Mouse (Mus musculus) MEL (cell line): ENCODE results near the gene Olfr809. TPM values are rescaled to one million over a fixed set of nuclear protein-coding genes. Genes with fewer than 3 reads are reported as not detected.

ENCODE experiments used
- DNase-seq: peaks from one replicate; pipeline ENCODE4 v3.0.0; 2011; ENCODE audit warnings: low read depth, low spot score
- H3K27ac ChIP-seq: 2 replicates; pipeline ENCODE4 v1.5.1; 2012; ENCODE audit warnings: low read depth, mild to moderate bottlenecking, control low read depth, low read length, moderate library complexity; ENCODE audit not compliant: control insufficient read depth
- H3K27me3 ChIP-seq, 2 experiments: fragments of 150-350 bp in 1 of 2; sonication (generic) in 1 of 2; 2 replicates each; pipeline ENCODE4 v1.6.1; 2012; ENCODE audit warnings: low read length in 2 of 2, mild to moderate bottlenecking in 2 of 2, improper control_type of control experiment in 1 of 2, moderate library complexity in 1 of 2; ENCODE audit not compliant: insufficient read depth in 2 of 2, control insufficient read depth in 1 of 2
- H3K36me3 ChIP-seq, 2 experiments: 2 replicates each; pipeline ENCODE4 v1.6.1; 2012 to 2014; ENCODE audit warnings: low read length in 2 of 2, improper control_type of control experiment in 1 of 2, inconsistent platforms in 1 of 2, mild to moderate bottlenecking in 1 of 2; ENCODE audit not compliant: insufficient read depth in 2 of 2, control insufficient read depth in 1 of 2
- H3K4me1 ChIP-seq, 2 experiments: fragments of 150-350 bp in 1 of 2; sonication (generic) in 1 of 2; 2 replicates each; pipeline ENCODE4 v1.6.1; 2012; ENCODE audit warnings: low read length in 2 of 2, improper control_type of control experiment in 1 of 2, mild to moderate bottlenecking in 1 of 2; ENCODE audit not compliant: insufficient read depth in 2 of 2, control insufficient read depth in 1 of 2
- H3K4me3 ChIP-seq, 2 experiments: fragments of 150-350 bp in 1 of 2; sonication (generic) in 1 of 2; 2 replicates each; pipeline ENCODE4 v1.5.1; 2012; ENCODE audit warnings: low read depth in 2 of 2, low read length in 2 of 2, mild to moderate bottlenecking in 2 of 2, moderate library complexity in 2 of 2, control low read depth in 1 of 2, improper control_type of control experiment in 1 of 2; ENCODE audit not compliant: control insufficient read depth in 1 of 2, insufficient read depth in 1 of 2
- H3K79me2 ChIP-seq: 2 replicates; pipeline ENCODE4 v1.6.1; 2012; ENCODE audit warnings: mild to moderate bottlenecking, low read length, moderate library complexity; ENCODE audit not compliant: control insufficient read depth, poor library complexity, insufficient read depth
- H3K9ac ChIP-seq: 2 replicates; pipeline ENCODE4 v1.6.1; 2012; ENCODE audit warnings: low read depth, mild to moderate bottlenecking, control low read depth, low read length, moderate library complexity; ENCODE audit not compliant: control insufficient read depth, poor library complexity, severe bottlenecking
- H3K9me3 ChIP-seq: fragments of 150-350 bp; sonication (generic); replicated peaks from 2 replicates; pipeline ENCODE4 v1.6.1; 2012; ENCODE audit warnings: mild to moderate bottlenecking, low read length, improper control_type of control experiment, moderate library complexity; ENCODE audit not compliant: insufficient read depth
- BHLHE40 ChIP-seq: IDR thresholded peaks from 2 replicates; pipeline ENCODE4 v1.6.1; 2012; ENCODE audit warnings: low read depth, mild to moderate bottlenecking, inconsistent platforms, low read length, improper control_type of control experiment, borderline replicate concordance
- CHD2 ChIP-seq: IDR thresholded peaks from 2 replicates; pipeline ENCODE4 v1.6.1; 2011; ENCODE audit warnings: low read length, improper control_type of control experiment
- ELF1 ChIP-seq: IDR thresholded peaks from 2 replicates; pipeline ENCODE4 v1.6.1; 2014; ENCODE audit warnings: low read depth, mild to moderate bottlenecking, inconsistent platforms, low read length, improper control_type of control experiment, moderate library complexity
- EP300 ChIP-seq, 2 experiments: IDR thresholded peaks; 2 replicates each; pipeline ENCODE4 v1.6.1; 2011; ENCODE audit warnings: improper control_type of control experiment in 2 of 2, low read length in 2 of 2, low read depth in 1 of 2, mild to moderate bottlenecking in 1 of 2
- GABPA ChIP-seq: IDR thresholded peaks from 2 replicates; pipeline ENCODE4 v1.6.1; 2012; ENCODE audit warnings: low read depth, mild to moderate bottlenecking, inconsistent platforms, low read length, improper control_type of control experiment, moderate library complexity
- HCFC1 ChIP-seq: IDR thresholded peaks from 2 replicates; pipeline ENCODE4 v1.6.1; 2012; ENCODE audit warnings: low read depth, mild to moderate bottlenecking, inconsistent platforms, low read length, improper control_type of control experiment, moderate library complexity
- MAZ ChIP-seq: IDR thresholded peaks from 2 replicates; pipeline ENCODE4 v1.6.1; 2012; ENCODE audit warnings: low read depth, mild to moderate bottlenecking, inconsistent platforms, low read length, improper control_type of control experiment
- NRF1 ChIP-seq: IDR thresholded peaks from 2 replicates; pipeline ENCODE4 v1.6.1; 2014; ENCODE audit warnings: low read depth, mild to moderate bottlenecking, inconsistent platforms, low read length, improper control_type of control experiment, moderate library complexity; ENCODE audit not compliant: poor library complexity, insufficient read depth, severe bottlenecking
- POLR2AphosphoS2 ChIP-seq: IDR thresholded peaks from 2 replicates; pipeline ENCODE4 v1.6.1; 2011; ENCODE audit warnings: low read length, improper control_type of control experiment
- RCOR1 ChIP-seq: IDR thresholded peaks from 2 replicates; pipeline ENCODE4 v1.6.1; 2012; ENCODE audit warnings: low read depth, mild to moderate bottlenecking, inconsistent platforms, low read length, improper control_type of control experiment
- SMC3 ChIP-seq: IDR thresholded peaks from 2 replicates; pipeline ENCODE4 v1.6.1; 2011; ENCODE audit warnings: low read depth, low read length, improper control_type of control experiment
- TAL1 ChIP-seq: IDR thresholded peaks from 2 replicates; pipeline ENCODE4 v1.6.1; 2012; ENCODE audit warnings: mild to moderate bottlenecking, inconsistent platforms, low read length, moderate library complexity, mixed read lengths
- TBP ChIP-seq: IDR thresholded peaks from 2 replicates; pipeline ENCODE4 v1.8.0; 2011; ENCODE audit warnings: low read depth, low read length, improper control_type of control experiment
- TCF12 ChIP-seq: IDR thresholded peaks from 2 replicates; pipeline ENCODE4 v1.6.1; 2014; ENCODE audit warnings: low read depth, mild to moderate bottlenecking, inconsistent platforms, low read length, improper control_type of control experiment, moderate library complexity
- UBTF ChIP-seq: IDR thresholded peaks from 2 replicates; pipeline ENCODE4 v1.6.1; 2012; ENCODE audit warnings: low read depth, mild to moderate bottlenecking, inconsistent platforms, low read length, improper control_type of control experiment, moderate library complexity, borderline replicate concordance; ENCODE audit not compliant: insufficient read depth
- USF2 ChIP-seq, 2 experiments: IDR thresholded peaks; 2 replicates each; pipeline ENCODE4 v1.6.1; 2011 to 2012; ENCODE audit warnings: improper control_type of control experiment in 2 of 2, low read length in 2 of 2, borderline replicate concordance in 1 of 2, inconsistent platforms in 1 of 2, low read depth in 1 of 2, mild to moderate bottlenecking in 1 of 2; ENCODE audit not compliant: insufficient read depth in 1 of 2
- ZC3H11A ChIP-seq: IDR thresholded peaks from 2 replicates; pipeline ENCODE4 v1.6.1; 2012; ENCODE audit warnings: low read depth, mild to moderate bottlenecking, inconsistent platforms, low read length, improper control_type of control experiment
- ZKSCAN1 ChIP-seq: IDR thresholded peaks from 2 replicates; pipeline ENCODE4 v1.6.1; 2012; ENCODE audit warnings: low read depth, mild to moderate bottlenecking, inconsistent platforms, low read length, improper control_type of control experiment, moderate library complexity
- ZMIZ1 ChIP-seq: IDR thresholded peaks from 2 replicates; pipeline ENCODE4 v1.6.1; 2012; ENCODE audit warnings: low read depth, mild to moderate bottlenecking, inconsistent platforms, low read length, improper control_type of control experiment, moderate library complexity
- polyA plus RNA-seq, 2 experiments: library from polyadenylated mRNA; stranded (reverse) in 1 of 2; unstranded in 1 of 2; fragments of >175 nt in 1 of 2; fragments of >200 nt in 1 of 2; gene quantifications; 2 replicates each; pipeline versions ENCODE4 v1.2.1 to v1.2.4; 2012; ENCODE audit warnings: low replicate concordance in 2 of 2, low read depth in 1 of 2; ENCODE audit not compliant: insufficient read length in 2 of 2, insufficient read depth in 1 of 2, missing spikeins in 1 of 2
- total RNA-seq: library from RNA; depleted of rRNA; stranded (reverse); fragments of 300-350 nt; gene quantifications from 2 replicates; pipeline ENCODE4 v1.2.3, GENCODE M21; 2012

Gene Olfr809
- total and polyA plus RNA-seq, 3 experiments, result not detected

DNA sequence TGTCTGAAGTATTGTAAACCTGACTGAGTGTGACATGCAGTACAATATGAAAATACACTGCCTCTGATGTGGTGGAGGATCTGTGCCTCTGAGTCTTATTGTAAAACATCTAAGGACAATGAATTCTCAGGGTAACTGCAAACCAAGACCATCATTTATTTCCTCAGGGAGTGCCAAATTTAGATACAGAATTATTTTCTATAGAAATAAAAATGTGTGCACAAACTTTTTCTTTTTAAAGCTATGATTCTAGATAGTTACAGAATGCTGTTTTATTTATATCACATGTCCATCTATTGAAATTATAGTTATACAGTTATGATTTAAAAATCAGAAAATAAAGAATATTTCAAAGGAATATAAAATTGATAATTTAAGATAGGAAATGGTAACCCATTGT lies 32.6 kb upstream of the Olfr809 start, which contains the start of gene Olfr806:
Gene Olfr806, minus strand, starts transcription at position 101 of the 400 bp plus-strand sequence.
- no peaks in the 10 kb centered on the region for H3K27me3 ChIP-seq
- TF ChIP-seq USF2 (IDR thresholded peaks at IDR 0.05; ENCODE audit: borderline replicate concordance in 1 of 2, insufficient read depth in 1 of 2, low read depth in 1 of 2, low read length in 2 of 2), result no peak
- TF ChIP-seq CHD2, result no peak
- TF ChIP-seq BHLHE40, result no peak
- no peak for TF ChIP-seq SMC3
- TF ChIP-seq TCF12, result no peak
- TF ChIP-seq, all 39 proteins: peak for 0
- H3K36me3 ChIP-seq, result no peaks in the 10 kb centered on the region
- no peaks in the 10 kb centered on the region for H3K79me2 ChIP-seq
- H3K27ac ChIP-seq, result no peak within 1 kb of the TSS
- H3K4me1 ChIP-seq, result no peaks in the 10 kb centered on the region
- no peak for DNase-seq
- H3K9me3 ChIP-seq, result no peaks in the 10 kb centered on the region
- no peak within 1 kb of the TSS for H3K4me3 ChIP-seq
- no peak within 1 kb of the TSS for H3K9ac ChIP-seq

DNA sequence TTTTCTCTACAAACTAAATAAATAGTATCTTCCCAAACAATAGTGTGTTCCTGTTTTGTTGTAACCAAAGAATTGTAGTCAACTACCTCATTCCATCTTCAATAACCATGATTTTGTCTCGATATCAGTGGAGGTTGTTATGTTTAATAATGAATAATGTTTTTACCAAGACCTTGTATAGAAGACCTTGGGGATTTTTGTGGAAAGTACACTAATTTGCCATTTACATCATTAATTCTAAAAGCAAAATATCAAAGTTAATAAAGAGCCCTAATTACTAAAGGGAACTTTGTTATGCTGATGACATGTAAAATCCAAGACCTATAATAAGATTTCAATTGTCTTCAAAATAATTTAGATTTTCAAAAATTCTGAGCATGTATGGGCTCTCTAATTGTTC lies 16.7 kb upstream of the Olfr809 start, which contains the start of gene Olfr807:
Gene Olfr807, minus strand, starts transcription at position 101 of the 400 bp plus-strand sequence.
- no peak for DNase-seq
- Histone ChIP-seq H3K27me3 (no peaks in the 10 kb centered on the region), H3K36me3 (no peaks in the 10 kb centered on the region), H3K4me3 (no peak within 1 kb of the TSS)
- TF ChIP-seq RCOR1 (no peak), GABPA (no peak), POLR2AphosphoS2 (no peak), UBTF (no peak), BHLHE40 (no peak), USF2 (IDR thresholded peaks at IDR 0.05; ENCODE audit: borderline replicate concordance in 1 of 2, insufficient read depth in 1 of 2, low read depth in 1 of 2, low read length in 2 of 2) (no peak), MAZ (no peak), EP300 (IDR thresholded peaks at IDR 0.05; ENCODE audit: low read depth in 1 of 2, low read length in 2 of 2) (no peak), ELF1 (no peak), TAL1 (no peak), ZMIZ1 (no peak), ZC3H11A (no peak), TBP (no peak), TCF12 (no peak), NRF1 (no peak), ZKSCAN1 (no peak), HCFC1 (no peak)
- TF ChIP-seq, all 39 proteins: peak for 0
- Histone ChIP-seq H3K9me3 (no peaks in the 10 kb centered on the region), H3K79me2 (no peaks in the 10 kb centered on the region), H3K27ac (no peak within 1 kb of the TSS), H3K4me1 (no peaks in the 10 kb centered on the region), H3K9ac (no peak within 1 kb of the TSS)
